Mouse (Mus musculus): ENCODE data around the gene Gm6657. TPM values are rescaled to one million over a fixed set of nuclear protein-coding genes. Genes with fewer than 3 reads are reported as not detected.

Gene Gm6657
- total and polyA plus RNA-seq, 2 experiments from 2014 or later = not detected

DNA sequence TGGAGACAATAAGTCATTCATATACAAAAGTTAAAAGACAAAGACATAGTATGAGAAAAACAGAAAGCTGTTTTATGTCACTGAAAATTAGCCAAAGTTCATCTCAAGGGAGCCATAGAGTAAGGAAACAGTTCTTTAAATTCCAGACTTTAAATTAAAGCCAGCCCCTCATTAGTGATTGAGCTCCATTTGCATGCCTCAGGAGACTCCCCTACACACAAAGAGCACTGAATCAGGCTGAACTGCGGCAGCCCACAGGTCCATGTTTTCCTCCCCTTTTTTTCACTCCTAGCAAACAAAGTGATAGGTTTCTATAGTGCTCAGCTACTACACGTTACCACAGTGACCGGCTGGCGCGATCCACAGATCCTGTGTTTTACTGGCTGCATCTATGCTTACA lies 9.6 kb downstream of the Gm6657 start:
- WGBS = 32% methylated on average over 5 of the region's 5 CpGs

DNA sequence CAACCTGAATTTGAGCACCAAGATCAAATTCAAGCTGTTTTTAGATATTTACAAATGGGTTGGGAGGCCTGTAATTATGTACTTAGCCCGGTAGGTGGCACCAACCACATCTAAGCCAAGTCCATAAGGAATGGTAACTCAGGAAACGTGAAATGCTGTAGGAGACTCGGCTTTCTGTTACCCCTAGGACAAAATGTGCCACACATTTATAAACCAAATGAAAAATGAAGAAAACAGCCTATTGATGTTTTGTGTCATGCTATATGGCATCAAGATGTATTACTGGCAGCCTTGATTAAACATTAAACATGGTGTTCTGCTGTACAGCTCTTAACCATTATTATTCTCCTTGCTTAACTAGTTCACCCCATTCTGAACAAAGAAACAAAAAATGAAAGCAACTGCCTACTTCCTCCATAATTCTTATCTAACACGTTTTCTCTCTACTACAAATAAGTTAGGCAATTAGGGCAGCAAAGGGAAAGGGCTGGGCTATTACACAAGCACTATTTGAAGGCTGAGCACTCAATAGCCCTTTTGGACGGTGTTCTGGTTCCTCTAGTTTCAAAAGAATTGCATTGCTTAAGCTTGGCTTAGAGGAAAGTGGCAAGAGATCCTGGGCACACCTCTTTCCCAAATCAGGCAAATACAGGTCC lies 12.0 kb downstream of the Gm6657 start:
- Histone ChIP-seq H3K27ac (ENCODE audit: low read depth, low read length) (no peak overlapping the region), H3K9ac (no peak overlapping the region), H3K27me3 (ENCODE audit: insufficient read depth, low read length) (no peaks in the 10 kb centered on the region), H3K9me3 (ENCODE audit: low read length) (no peaks in the 10 kb centered on the region), H3K4me3 (ENCODE audit: low read depth, low read length) (no peak overlapping the region), H3K4me1 (ENCODE audit: insufficient read depth) (no peaks in the 10 kb centered on the region), H3K4me2 (ENCODE audit: low read depth) (peak overlapping the region; percentile 6), H3K36me3 (ENCODE audit: insufficient read depth) (no peaks in the 10 kb centered on the region)
- 4% methylated on average over 5 of the region's 5 CpGs for WGBS
- peak; percentile 85 for DNase-seq
- TF ChIP-seq CTCF (IDR thresholded peaks at IDR 0.05; ENCODE audit: low read depth) = peak; percentile 81
- peak; percentile 76 for ATAC-seq

More for the DNA sequence above, 9.6 kb downstream of the Gm6657 start:
- H3K27ac ChIP-seq (ENCODE audit: low read depth, low read length) = no peak overlapping the region
- no peaks in the 10 kb centered on the region for H3K9me3 ChIP-seq (ENCODE audit: low read length)
- no peaks in the 10 kb centered on the region for H3K36me3 ChIP-seq (ENCODE audit: insufficient read depth)
- ATAC-seq = no peak
- H3K27me3 ChIP-seq (ENCODE audit: insufficient read depth, low read length) = no peaks in the 10 kb centered on the region
- no peaks in the 10 kb centered on the region for H3K4me1 ChIP-seq (ENCODE audit: insufficient read depth)
- no peak overlapping the region for H3K9ac ChIP-seq
- no peak overlapping the region for H3K4me3 ChIP-seq (ENCODE audit: low read depth, low read length)
- no peak overlapping the region for H3K4me2 ChIP-seq (ENCODE audit: low read depth)
- TF ChIP-seq CTCF (IDR thresholded peaks at IDR 0.05; ENCODE audit: low read depth) = no peak
- DNase-seq = no peak

DNA sequence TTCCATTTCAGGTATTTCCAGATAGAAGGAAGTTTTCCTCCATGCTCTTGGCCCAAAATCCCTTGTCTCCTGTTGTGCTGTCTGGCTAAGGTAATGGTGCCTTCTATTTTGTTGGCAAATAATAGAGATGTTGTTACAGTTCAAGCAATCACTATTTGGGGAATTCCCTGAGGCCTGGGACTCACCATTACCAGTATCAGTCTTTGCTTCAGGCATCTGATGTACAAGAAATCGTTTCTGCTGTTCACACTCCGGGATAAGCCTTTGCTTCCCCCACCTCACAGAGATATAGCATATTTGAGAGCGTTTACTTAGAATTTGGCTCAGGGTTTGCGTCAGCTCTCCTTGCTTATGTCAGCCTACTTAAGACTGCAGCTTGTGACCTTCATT lies 12.5 kb downstream of the Gm6657 start:
- TF ChIP-seq CTCF (IDR thresholded peaks at IDR 0.05; ENCODE audit: low read depth) = no peak
- Histone ChIP-seq H3K4me1 (ENCODE audit: insufficient read depth) (no peaks in the 10 kb centered on the region), H3K4me2 (ENCODE audit: low read depth) (no peak overlapping the region), H3K9me3 (ENCODE audit: low read length) (no peaks in the 10 kb centered on the region), H3K9ac (no peak overlapping the region), H3K27me3 (ENCODE audit: insufficient read depth, low read length) (no peaks in the 10 kb centered on the region), H3K4me3 (ENCODE audit: low read depth, low read length) (no peak overlapping the region), H3K27ac (ENCODE audit: low read depth, low read length) (no peak overlapping the region), H3K36me3 (ENCODE audit: insufficient read depth) (no peaks in the 10 kb centered on the region)
- ATAC-seq (no peak), DNase-seq (no peak)
- 78% methylated on average over 4 of the region's 4 CpGs for WGBS

- no peaks in the 10 kb centered on the region for H3K9me3 ChIP-seq (ENCODE audit: low read length)
- ATAC-seq (no peak), DNase-seq (no peak)
- no peak overlapping the region for H3K4me3 ChIP-seq (ENCODE audit: low read depth, low read length)
- no peak overlapping the region for H3K9ac ChIP-seq
- no peak for TF ChIP-seq CTCF (IDR thresholded peaks at IDR 0.05; ENCODE audit: low read depth)
- H3K4me2 ChIP-seq (ENCODE audit: low read depth) = no peak overlapping the region
- WGBS = 90% methylated on average over 2 of the region's 2 CpGs
- H3K36me3 ChIP-seq (ENCODE audit: insufficient read depth) = no peaks in the 10 kb centered on the region
- no peaks in the 10 kb centered on the region for H3K27me3 ChIP-seq (ENCODE audit: insufficient read depth, low read length)
- H3K4me1 ChIP-seq (ENCODE audit: insufficient read depth) = no peaks in the 10 kb centered on the region
- no peak overlapping the region for H3K27ac ChIP-seq (ENCODE audit: low read depth, low read length)
Observed at GRCm38 (mm10) chr12:78209856-78210255, 15.8 kb downstream of the Gm6657 start.

DNA sequence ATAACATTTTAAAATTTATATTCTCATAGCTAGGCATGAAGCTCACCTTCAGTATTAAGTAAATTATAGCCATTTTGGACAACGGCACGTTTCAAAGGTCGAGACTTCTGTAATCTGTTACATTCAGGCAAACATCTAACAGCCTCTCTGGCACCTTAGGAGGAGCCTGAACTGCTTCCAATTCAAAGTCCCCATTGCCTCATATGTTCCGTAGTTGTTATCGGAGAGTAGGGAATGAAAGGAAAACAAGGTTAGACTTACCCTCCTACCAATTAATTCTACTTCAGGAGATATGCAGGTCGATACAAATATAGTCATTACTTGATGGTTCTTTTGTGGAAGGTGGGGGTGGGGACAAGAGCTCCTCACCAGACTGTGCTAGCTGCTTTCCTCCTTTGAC lies 21.4 kb downstream of the Gm6657 start:
- no peaks in the 10 kb centered on the region for H3K36me3 ChIP-seq (ENCODE audit: insufficient read depth)
- WGBS = 75% methylated on average over 6 of the region's 6 CpGs

GRCm38 (mm10) chr12:78219191-78219825 lies 25.3 kb downstream of the Gm6657 start:
- Histone ChIP-seq H3K9me3 (ENCODE audit: low read length) (no peaks in the 10 kb centered on the region), H3K4me2 (ENCODE audit: low read depth) (no peak overlapping the region), H3K9ac (no peak overlapping the region), H3K36me3 (ENCODE audit: insufficient read depth) (no peaks in the 10 kb centered on the region), H3K4me3 (ENCODE audit: low read depth, low read length) (no peak overlapping the region), H3K27me3 (ENCODE audit: insufficient read depth, low read length) (no peaks in the 10 kb centered on the region), H3K27ac (ENCODE audit: low read depth, low read length) (no peak overlapping the region), H3K4me1 (ENCODE audit: insufficient read depth) (no peaks in the 10 kb centered on the region)
- ATAC-seq = no peak
- 90% methylated on average over 4 of the region's 4 CpGs for WGBS
- DNase-seq = no peak
- TF ChIP-seq CTCF (IDR thresholded peaks at IDR 0.05; ENCODE audit: low read depth) = no peak

More for the DNA sequence above, 21.4 kb downstream of the Gm6657 start:
- no peak overlapping the region for H3K4me2 ChIP-seq (ENCODE audit: low read depth)
- no peak overlapping the region for H3K27ac ChIP-seq (ENCODE audit: low read depth, low read length)
- H3K9me3 ChIP-seq (ENCODE audit: low read length) = no peaks in the 10 kb centered on the region
- no peak overlapping the region for H3K4me3 ChIP-seq (ENCODE audit: low read depth, low read length)
- H3K9ac ChIP-seq = no peak overlapping the region
- no peaks in the 10 kb centered on the region for H3K27me3 ChIP-seq (ENCODE audit: insufficient read depth, low read length)
- ATAC-seq (no peak), DNase-seq (no peak)
- no peaks in the 10 kb centered on the region for H3K4me1 ChIP-seq (ENCODE audit: insufficient read depth)
- no peak for TF ChIP-seq CTCF (IDR thresholded peaks at IDR 0.05; ENCODE audit: low read depth)

GRCm38 (mm10) chr12:78225707-78226518 lies 31.9 kb downstream of the Gm6657 start, which contains the start of gene Gphn:
Gene Gphn (plus strand): TSS chr12:78226379.
- H3K27me3 ChIP-seq (ENCODE audit: insufficient read depth, low read length) = no peaks in the 10 kb centered on the region
- TF ChIP-seq CTCF (IDR thresholded peaks at IDR 0.05; ENCODE audit: low read depth) = 0 out of 2 replicates have a peak, but pooled peaks have one; percentile 42
- H3K9ac ChIP-seq = peak within 1 kb of the TSS; percentile 93
- peak within 1 kb of the TSS; percentile 95 for H3K27ac ChIP-seq (ENCODE audit: low read depth, low read length)
- WGBS = under 1% methylated on average over 70 of the region's 70 CpGs
- H3K9me3 ChIP-seq (ENCODE audit: low read length) = no peaks in the 10 kb centered on the region
- DNase-seq = peak; percentile 96
- ATAC-seq = peak; percentile 97
- H3K4me3 ChIP-seq (ENCODE audit: low read depth, low read length) = peak within 1 kb of the TSS; percentile 94
- H3K36me3 ChIP-seq (ENCODE audit: insufficient read depth) = no peaks in the 10 kb centered on the region
- peak within 1 kb of the TSS; percentile 52 for H3K4me2 ChIP-seq (ENCODE audit: low read depth)
- peaks cover 6% of the 10 kb centered on the region for H3K4me1 ChIP-seq (ENCODE audit: insufficient read depth)
